Mouse (Mus musculus): ENCODE data around the gene Mpzl1. TPM values are rescaled to one million over a fixed set of nuclear protein-coding genes. Genes with fewer than 3 reads are reported as not detected.

Gene Mpzl1
- polyA plus RNA-seq, 1 experiment from 2014 or later = 150 TPM

GRCm38 (mm10) chr1:165601775-165602280, 32.5 kb downstream of the Mpzl1 start:
- no peak overlapping the region for H3K27ac ChIP-seq (ENCODE audit: low read length)
- no peak for ATAC-seq
- no peaks in the 10 kb centered on the region for H3K9me3 ChIP-seq (replicated peaks; ENCODE audit: control insufficient read depth, low read length, poor library complexity, severe bottlenecking)
- H3K4me1 ChIP-seq (ENCODE audit: control insufficient read depth, insufficient read depth, low read length) = no peaks in the 10 kb centered on the region
- H3K36me3 ChIP-seq (ENCODE audit: control insufficient read depth, insufficient read depth, low read length) = peaks cover 31% of the 10 kb centered on the region
- H3K4me2 ChIP-seq (ENCODE audit: low read length) = no peak overlapping the region
- 75% methylated on average over 10 of the region's 10 CpGs for WGBS
- no peaks in the 10 kb centered on the region for H3K27me3 ChIP-seq (ENCODE audit: control insufficient read depth, insufficient read depth, low read depth, low read length)
- no peak overlapping the region for H3K4me3 ChIP-seq (ENCODE audit: low read depth, low read length)
- no peak overlapping the region for H3K9ac ChIP-seq (ENCODE audit: low read depth, low read length)

DNA sequence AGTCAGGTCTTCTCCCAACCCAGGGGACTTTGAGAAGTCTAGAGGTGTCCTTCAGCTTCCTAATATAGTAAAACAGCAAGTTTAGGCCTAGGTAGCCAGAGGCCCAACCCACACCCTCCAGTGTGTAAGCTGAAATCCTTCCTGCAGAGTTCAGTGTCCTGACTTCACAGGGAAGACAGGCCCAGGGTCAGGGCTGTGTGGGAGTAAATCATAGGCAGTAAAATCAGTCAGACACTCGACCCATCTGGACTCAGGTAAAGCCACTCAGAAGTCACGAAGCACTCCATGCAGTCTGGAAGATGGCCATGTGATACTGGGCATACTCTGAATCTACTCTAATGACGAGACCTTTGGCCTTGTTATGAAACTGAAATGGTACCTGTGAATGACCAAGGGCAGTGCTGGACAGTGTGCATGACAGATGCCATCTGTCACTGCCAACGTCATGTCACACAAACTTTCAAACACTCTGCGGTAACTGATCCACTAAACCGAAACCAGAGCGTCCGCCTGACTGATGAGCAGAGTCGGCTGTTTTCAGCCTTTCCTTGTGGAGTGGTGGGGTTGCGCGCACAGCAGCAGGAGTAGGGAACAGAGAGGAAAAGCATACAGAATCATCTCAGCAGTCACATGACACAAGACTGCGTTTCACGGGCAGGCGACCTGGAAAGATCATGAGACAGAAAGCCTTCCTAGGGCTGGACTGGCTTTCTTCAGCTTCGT, 39.5 kb downstream of the Mpzl1 start:
- Histone ChIP-seq H3K36me3 (ENCODE audit: control insufficient read depth, insufficient read depth, low read length) (peaks cover 15% of the 10 kb centered on the region), H3K9me3 (replicated peaks; ENCODE audit: control insufficient read depth, low read length, poor library complexity, severe bottlenecking) (no peaks in the 10 kb centered on the region), H3K4me1 (ENCODE audit: control insufficient read depth, insufficient read depth, low read length) (no peaks in the 10 kb centered on the region), H3K27me3 (ENCODE audit: control insufficient read depth, insufficient read depth, low read depth, low read length) (no peaks in the 10 kb centered on the region), H3K27ac (ENCODE audit: low read length) (no peak overlapping the region), H3K9ac (ENCODE audit: low read depth, low read length) (no peak overlapping the region), H3K4me2 (ENCODE audit: low read length) (no peak overlapping the region), H3K4me3 (ENCODE audit: low read depth, low read length) (no peak overlapping the region)
- no peak for ATAC-seq
- 93% methylated on average over 15 of the region's 15 CpGs for WGBS

- no peak overlapping the region for H3K4me2 ChIP-seq (ENCODE audit: low read length)
- H3K4me3 ChIP-seq (ENCODE audit: low read depth, low read length) = no peak overlapping the region
- no peaks in the 10 kb centered on the region for H3K9me3 ChIP-seq (replicated peaks; ENCODE audit: control insufficient read depth, low read length, poor library complexity, severe bottlenecking)
- no peak overlapping the region for H3K9ac ChIP-seq (ENCODE audit: low read depth, low read length)
- H3K27ac ChIP-seq (ENCODE audit: low read length) = no peak overlapping the region
- 91% methylated on average over 14 of the region's 14 CpGs for WGBS
- H3K36me3 ChIP-seq (ENCODE audit: control insufficient read depth, insufficient read depth, low read length) = peaks cover 12% of the 10 kb centered on the region
- no peaks in the 10 kb centered on the region for H3K4me1 ChIP-seq (ENCODE audit: control insufficient read depth, insufficient read depth, low read length)
- ATAC-seq = no peak
- no peaks in the 10 kb centered on the region for H3K27me3 ChIP-seq (ENCODE audit: control insufficient read depth, insufficient read depth, low read depth, low read length)
Measured at GRCm38 (mm10) chr1:165592295-165593082, 41.8 kb downstream of the Mpzl1 start.

DNA sequence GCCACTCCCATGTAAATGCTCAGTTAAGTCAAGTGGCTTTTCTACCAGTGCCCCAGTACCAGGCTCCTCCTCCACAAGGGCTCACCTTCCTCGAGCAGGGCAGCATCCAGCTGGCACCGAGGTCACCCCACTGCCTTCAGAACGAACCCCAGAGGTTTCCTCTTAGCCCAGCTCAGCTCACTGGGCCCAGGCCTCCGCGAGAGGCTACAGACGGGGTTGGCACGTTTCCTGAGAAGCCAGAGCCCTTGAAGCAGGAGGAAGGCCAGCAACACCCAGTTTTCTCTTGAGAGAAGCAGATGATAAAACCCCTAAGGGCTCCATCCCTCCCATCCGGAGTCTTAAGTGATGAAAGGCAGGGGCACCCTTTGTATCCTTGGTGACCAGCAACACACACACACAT, 43.6 kb downstream of the Mpzl1 start:
- ATAC-seq = no peak
- Histone ChIP-seq H3K4me1 (ENCODE audit: control insufficient read depth, insufficient read depth, low read length) (no peaks in the 10 kb centered on the region), H3K4me2 (ENCODE audit: low read length) (no peak overlapping the region), H3K4me3 (ENCODE audit: low read depth, low read length) (no peak overlapping the region), H3K9ac (ENCODE audit: low read depth, low read length) (no peak overlapping the region), H3K9me3 (replicated peaks; ENCODE audit: control insufficient read depth, low read length, poor library complexity, severe bottlenecking) (no peaks in the 10 kb centered on the region), H3K27ac (ENCODE audit: low read length) (no peak overlapping the region), H3K27me3 (ENCODE audit: control insufficient read depth, insufficient read depth, low read depth, low read length) (no peaks in the 10 kb centered on the region), H3K36me3 (ENCODE audit: control insufficient read depth, insufficient read depth, low read length) (peaks cover 12% of the 10 kb centered on the region)
- WGBS = 81% methylated on average over 8 of the region's 8 CpGs

GRCm38 (mm10) chr1:165589280-165590048, 44.9 kb downstream of the Mpzl1 start:
- WGBS = 55% methylated on average over 10 of the region's 10 CpGs
- ATAC-seq = no peak
- Histone ChIP-seq H3K27ac (ENCODE audit: low read length) (no peak overlapping the region), H3K27me3 (ENCODE audit: control insufficient read depth, insufficient read depth, low read depth, low read length) (no peaks in the 10 kb centered on the region), H3K4me1 (ENCODE audit: control insufficient read depth, insufficient read depth, low read length) (no peaks in the 10 kb centered on the region), H3K4me2 (ENCODE audit: low read length) (no peak overlapping the region), H3K9me3 (replicated peaks; ENCODE audit: control insufficient read depth, low read length, poor library complexity, severe bottlenecking) (no peaks in the 10 kb centered on the region), H3K4me3 (ENCODE audit: low read depth, low read length) (no peak overlapping the region), H3K36me3 (ENCODE audit: control insufficient read depth, insufficient read depth, low read length) (peaks cover 12% of the 10 kb centered on the region), H3K9ac (ENCODE audit: low read depth, low read length) (no peak overlapping the region)

DNA sequence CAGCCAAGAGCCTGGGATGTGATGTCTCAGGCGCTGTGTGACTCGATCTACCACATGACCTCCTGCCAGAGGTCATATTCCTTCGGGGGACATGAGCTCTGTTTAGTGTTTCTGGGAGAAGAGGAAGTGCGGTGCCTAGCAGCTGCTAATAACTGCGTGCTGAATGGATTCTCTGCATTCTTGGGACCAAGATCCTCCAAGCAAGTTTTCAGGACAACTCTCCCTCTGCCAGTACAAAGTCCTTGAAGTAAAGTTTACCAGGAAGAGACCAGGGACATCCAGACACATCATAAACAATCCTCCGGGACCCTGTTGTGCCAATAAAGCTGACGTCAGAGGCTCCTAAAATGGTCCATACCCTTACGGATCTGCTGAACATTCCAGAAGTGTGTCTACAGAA, 46.5 kb downstream of the Mpzl1 start:
- Histone ChIP-seq H3K27ac (ENCODE audit: low read length) (no peak overlapping the region), H3K4me3 (ENCODE audit: low read depth, low read length) (no peak overlapping the region), H3K4me2 (ENCODE audit: low read length) (no peak overlapping the region), H3K27me3 (ENCODE audit: control insufficient read depth, insufficient read depth, low read depth, low read length) (no peaks in the 10 kb centered on the region), H3K36me3 (ENCODE audit: control insufficient read depth, insufficient read depth, low read length) (peaks cover 8% of the 10 kb centered on the region), H3K4me1 (ENCODE audit: control insufficient read depth, insufficient read depth, low read length) (no peaks in the 10 kb centered on the region), H3K9ac (ENCODE audit: low read depth, low read length) (no peak overlapping the region), H3K9me3 (replicated peaks; ENCODE audit: control insufficient read depth, low read length, poor library complexity, severe bottlenecking) (no peaks in the 10 kb centered on the region)
- WGBS = 81% methylated on average over 8 of the region's 8 CpGs
- ATAC-seq = no peak

GRCm38 (mm10) chr1:165586366-165586765, 48.0 kb downstream of the Mpzl1 start:
- H3K4me3 ChIP-seq (ENCODE audit: low read depth, low read length) = no peak overlapping the region
- H3K4me1 ChIP-seq (ENCODE audit: control insufficient read depth, insufficient read depth, low read length) = no peaks in the 10 kb centered on the region
- 92% methylated on average over 1 of the region's 1 CpGs for WGBS
- no peaks in the 10 kb centered on the region for H3K36me3 ChIP-seq (ENCODE audit: control insufficient read depth, insufficient read depth, low read length)
- no peak overlapping the region for H3K9ac ChIP-seq (ENCODE audit: low read depth, low read length)
- no peak for ATAC-seq
- no peak overlapping the region for H3K27ac ChIP-seq (ENCODE audit: low read length)
- no peaks in the 10 kb centered on the region for H3K9me3 ChIP-seq (replicated peaks; ENCODE audit: control insufficient read depth, low read length, poor library complexity, severe bottlenecking)
- H3K4me2 ChIP-seq (ENCODE audit: low read length) = no peak overlapping the region
- no peaks in the 10 kb centered on the region for H3K27me3 ChIP-seq (ENCODE audit: control insufficient read depth, insufficient read depth, low read depth, low read length)

DNA sequence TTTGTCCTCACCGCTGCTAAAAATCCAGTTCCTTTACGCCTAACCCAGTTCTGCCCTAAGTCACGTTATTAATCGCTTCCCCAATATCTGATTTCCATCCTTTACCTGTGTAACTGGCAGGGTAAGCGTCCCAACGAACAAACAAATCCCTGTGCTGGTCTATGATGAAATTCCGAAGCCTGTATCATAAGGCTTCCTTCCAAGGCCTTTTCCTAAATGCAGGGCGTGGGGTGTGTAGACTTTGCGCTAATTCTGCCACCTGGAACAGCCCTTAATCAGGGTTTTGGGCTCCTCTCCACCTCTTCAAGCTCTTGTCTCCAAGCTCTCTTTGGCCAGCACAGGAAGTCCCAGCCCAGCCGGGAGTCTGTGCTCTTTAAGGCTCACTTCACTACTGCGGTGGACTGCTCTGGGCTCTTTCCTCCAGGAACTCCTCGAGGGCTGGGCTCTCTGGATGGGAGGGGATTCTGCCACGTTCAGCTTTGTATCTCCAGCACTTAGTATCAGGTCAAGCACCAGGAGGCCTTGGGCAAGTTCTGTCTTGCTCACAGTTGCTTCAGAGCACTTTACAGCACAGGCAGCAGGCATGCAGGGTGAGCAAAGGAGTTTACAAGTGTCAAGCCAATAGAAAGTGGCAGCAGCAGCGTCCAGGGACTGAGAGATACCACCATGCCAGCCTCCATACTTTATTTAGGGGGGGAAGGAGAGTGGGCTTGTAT, 48.8 kb downstream of the Mpzl1 start:
- Histone ChIP-seq H3K27me3 (ENCODE audit: control insufficient read depth, insufficient read depth, low read depth, low read length) (no peaks in the 10 kb centered on the region), H3K36me3 (ENCODE audit: control insufficient read depth, insufficient read depth, low read length) (no peaks in the 10 kb centered on the region), H3K4me2 (ENCODE audit: low read length) (no peak overlapping the region), H3K4me1 (ENCODE audit: control insufficient read depth, insufficient read depth, low read length) (no peaks in the 10 kb centered on the region), H3K9me3 (replicated peaks; ENCODE audit: control insufficient read depth, low read length, poor library complexity, severe bottlenecking) (no peaks in the 10 kb centered on the region), H3K27ac (ENCODE audit: low read length) (no peak overlapping the region), H3K9ac (ENCODE audit: low read depth, low read length) (no peak overlapping the region), H3K4me3 (ENCODE audit: low read depth, low read length) (no peak overlapping the region)
- WGBS = 69% methylated on average over 14 of the region's 14 CpGs
- no peak for ATAC-seq

All from midbrain, embryonic 16.5 days (tissue).